Mouse (Mus musculus): Measurements from ENCODE around the gene Slco4a1.

Gene Slco4a1

DNA sequence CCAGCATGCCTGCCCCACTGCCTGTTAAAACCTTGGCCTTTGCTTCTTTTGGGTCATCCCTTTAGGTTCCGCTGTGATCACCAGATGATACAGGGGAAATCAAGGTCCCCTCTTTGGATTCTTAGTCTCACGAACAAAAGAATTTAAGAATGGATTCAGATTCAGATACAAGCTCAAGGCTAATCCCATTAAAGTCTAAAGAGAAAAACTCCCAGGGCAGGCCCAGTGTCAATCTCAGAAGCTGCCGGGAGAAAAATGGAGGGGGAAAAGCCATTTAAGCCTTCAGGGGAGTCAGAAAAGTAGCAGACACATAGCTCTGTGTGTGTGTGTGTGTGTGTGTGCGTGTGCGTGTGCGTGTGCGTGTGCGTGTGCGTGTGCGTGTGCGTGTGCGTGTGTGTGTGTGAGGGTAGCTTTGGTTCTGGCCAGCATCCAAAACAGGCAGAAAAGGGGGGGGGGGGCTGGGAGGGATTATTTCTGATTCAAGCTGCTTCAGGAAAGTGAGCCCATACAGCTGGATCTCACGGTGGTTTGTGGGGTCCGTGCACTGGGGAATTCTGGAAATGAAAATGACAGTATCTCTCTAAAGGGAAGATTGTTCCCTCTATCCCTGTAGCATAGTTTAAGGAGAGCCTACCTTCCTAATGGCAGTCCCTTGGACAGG is 52.5 kb downstream of the Slco4a1 start:
- no peak for DNase-seq (ENCODE audit: low spot score in 2 of 2)

GRCm38 (mm10) chr2:180510867-180511266 is 54.8 kb downstream of the Slco4a1 start:
- no peak for DNase-seq (ENCODE audit: low spot score in 2 of 2)

DNA sequence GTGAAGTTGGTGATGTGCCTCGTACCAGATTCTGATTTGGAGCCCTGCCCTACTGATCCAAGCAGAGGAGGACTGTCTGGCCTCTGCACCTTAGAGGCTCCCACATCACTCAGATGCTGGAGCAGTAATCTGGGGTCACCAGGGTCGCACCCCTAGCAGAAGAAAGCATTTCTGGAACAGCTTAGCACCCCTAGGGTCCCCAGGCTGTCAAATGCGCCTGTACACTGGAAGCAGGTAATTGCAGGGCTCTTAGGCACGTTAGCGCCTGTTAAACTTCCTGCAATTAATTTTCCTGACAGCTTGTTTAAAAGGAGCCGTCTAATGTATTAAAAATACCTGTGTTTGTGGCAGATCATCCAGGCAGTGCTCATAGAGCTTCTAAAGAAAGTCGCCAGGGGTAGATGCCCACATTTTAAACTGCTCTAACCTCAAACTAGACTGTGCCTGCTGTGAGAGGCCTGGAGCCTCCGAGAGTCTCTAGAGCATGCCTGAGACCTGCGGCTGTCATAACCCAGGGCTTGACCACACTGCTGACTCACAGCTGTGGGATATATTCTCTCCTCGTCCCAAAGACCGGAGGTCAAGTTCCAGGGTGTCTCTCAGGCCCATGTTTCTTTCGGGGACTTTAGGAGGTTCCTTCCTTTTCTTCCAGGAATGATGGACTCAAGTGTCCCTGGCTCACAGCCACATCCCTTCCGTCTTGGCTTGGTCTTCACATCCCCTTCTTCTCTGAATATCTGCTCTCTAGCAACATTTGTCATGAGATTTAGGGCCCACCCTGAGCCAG is 56.0 kb downstream of the Slco4a1 start:
- DNase-seq (ENCODE audit: low spot score in 2 of 2) = no peak

GRCm38 (mm10) chr2:180513019-180513418 is 57.0 kb downstream of the Slco4a1 start:
- no peak for DNase-seq (ENCODE audit: low spot score in 2 of 2)

DNA sequence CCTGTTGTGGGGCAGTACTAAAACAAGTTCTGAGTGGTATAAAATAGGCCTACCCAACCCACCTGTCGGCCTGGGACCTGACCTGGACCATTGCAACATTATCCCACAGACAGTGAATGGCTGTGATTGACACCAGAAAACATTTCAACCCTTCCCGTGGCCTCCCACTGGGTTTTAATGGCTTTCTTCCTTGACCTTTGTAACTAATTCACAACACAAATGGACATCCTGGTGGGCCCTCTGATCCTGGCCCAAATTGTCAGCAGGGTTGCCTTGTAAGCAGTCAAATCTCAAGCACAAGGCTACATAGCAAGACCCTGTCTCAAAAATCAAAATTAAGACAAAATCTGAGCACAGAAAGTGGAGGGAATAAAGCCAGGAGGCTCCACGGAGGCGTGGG is 57.8 kb downstream of the Slco4a1 start:
- DNase-seq (ENCODE audit: low spot score in 2 of 2) = no peak

- no peak for DNase-seq (ENCODE audit: low spot score in 2 of 2)
Measured at GRCm38 (mm10) chr2:180521437-180522221, 65.6 kb downstream of the Slco4a1 start.

GRCm38 (mm10) chr2:180522825-180523224 is 66.8 kb downstream of the Slco4a1 start:
- no peak for DNase-seq (ENCODE audit: low spot score in 2 of 2)

Data from urinary bladder, postnatal 4 days (tissue).